Mouse (Mus musculus) heart, embryonic 16.5 days (tissue): ENCODE results near the gene Prm1. TPM values are rescaled to one million over a fixed set of nuclear protein-coding genes. Genes with fewer than 3 reads are reported as not detected.

Source experiments
- ATAC-seq: fragments of 200-750 bp; cut with Nextera tagmentation; replicated peaks from 2 replicates; pipeline ENCODE4 v1.8.0; 2017; ENCODE audit warnings: moderate number of reproducible peaks; ENCODE audit not compliant: insufficient read depth, low FRiP score; ENCODE audit errors: extremely low read depth
- H3K27ac ChIP-seq: fragments of 300-500 bp; sonication (generic); 2 replicates; pipeline ENCODE4 v1.5.1; 2014; ENCODE audit warnings: mild to moderate bottlenecking, low read length, control low read depth, moderate library complexity
- H3K27me3 ChIP-seq: fragments of 300-500 bp; sonication (generic); 2 replicates; pipeline ENCODE4 v1.6.1; 2014; ENCODE audit warnings: low read length, mixed read lengths; ENCODE audit not compliant: control insufficient read depth, insufficient read depth
- H3K36me3 ChIP-seq: fragments of 300-500 bp; sonication (generic); 2 replicates; pipeline ENCODE4 v1.6.1; 2014; ENCODE audit not compliant: control insufficient read depth, insufficient read depth
- H3K4me1 ChIP-seq: fragments of 300-500 bp; sonication (generic); 2 replicates; pipeline ENCODE4 v1.6.1; 2014; ENCODE audit warnings: low read length, mixed read lengths; ENCODE audit not compliant: control insufficient read depth, insufficient read depth
- H3K4me2 ChIP-seq: fragments of 300-500 bp; sonication (generic); 2 replicates; pipeline ENCODE4 v1.6.1; 2014; ENCODE audit warnings: low read depth, mild to moderate bottlenecking, control low read depth, low read length
- H3K4me3 ChIP-seq: fragments of 300-500 bp; sonication (generic); 2 replicates; pipeline ENCODE4 v1.5.1; 2014; ENCODE audit warnings: mild to moderate bottlenecking, control low read depth, low read length
- H3K9ac ChIP-seq: fragments of 300-500 bp; sonication (generic); 2 replicates; pipeline ENCODE4 v1.6.1; 2014; ENCODE audit warnings: low read length, control low read depth
- H3K9me3 ChIP-seq: fragments of 300-500 bp; sonication (generic); replicated peaks from 2 replicates; pipeline ENCODE4 v1.6.1; 2016; ENCODE audit warnings: low read length; ENCODE audit not compliant: control insufficient read depth
- WGBS: fragments of 180-500 bp; shearing (Covaris S2); extraction: QIAGEN DNeasy Blood & Tissue Kit; methylation state at CpG from one replicate; pipeline ENCODE4 v1.1.7; 2014; 5-methylcytosine and 5-hydroxymethylcytosine counted together
- polyA plus RNA-seq: library from polyadenylated mRNA; unstranded; fragments of >200 nt; fragmentation: Nextera tagmentation; extraction: Ambion mirVana; gene quantifications from 2 replicates; pipeline ENCODE4 v1.2.1, GENCODE M21; 2015

The Prm1 gene
- polyA plus RNA-seq, 1 experiment from 2014 or later = 0.58 TPM

DNA sequence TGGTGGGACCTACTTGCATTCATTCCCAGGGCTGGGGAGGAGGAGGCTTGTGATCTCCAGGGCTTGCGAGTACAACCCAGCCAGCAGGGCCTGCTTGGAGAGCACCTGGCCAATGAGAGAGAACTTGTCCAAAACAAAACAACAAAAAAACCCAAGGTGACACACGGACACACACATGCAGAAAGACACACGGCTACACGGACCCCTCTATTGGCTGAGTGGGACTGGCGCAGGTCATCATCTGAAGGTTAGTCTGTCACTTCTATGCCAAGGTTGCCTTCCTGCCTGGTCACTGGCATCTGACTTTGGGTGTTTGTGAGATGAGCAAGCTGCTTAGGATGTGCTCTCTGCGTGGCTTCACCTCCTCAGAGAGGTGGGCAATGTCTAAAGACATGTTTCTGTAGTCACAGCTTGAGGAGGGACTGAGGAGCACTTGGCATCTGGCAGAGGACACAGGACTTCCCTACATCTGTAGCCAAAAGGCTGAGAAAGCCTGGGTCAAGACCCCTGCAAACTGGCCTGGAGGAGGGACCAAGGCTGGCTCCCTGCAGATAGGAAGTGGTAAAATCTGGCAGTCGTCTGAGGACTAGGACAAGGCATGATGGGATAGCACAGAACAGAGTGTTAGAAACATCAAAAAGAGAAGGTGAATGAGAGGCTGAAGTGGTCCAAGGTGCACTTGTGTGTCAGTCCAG lies 22.3 kb upstream of the Prm1 start:
- no peak overlapping the region for H3K9ac ChIP-seq
- peak overlapping the region; percentile 23; the same call in 1 of the 2 replicates for H3K27ac ChIP-seq
- ATAC-seq = no peak
- no peaks in the 10 kb centered on the region for H3K27me3 ChIP-seq
- WGBS = 80% methylated on average over 7 of the region's 7 CpGs
- H3K4me3 ChIP-seq = no peak overlapping the region
- no peaks in the 10 kb centered on the region for H3K36me3 ChIP-seq
- no peaks in the 10 kb centered on the region; the same call in 1 of the 2 replicates for H3K9me3 ChIP-seq
- H3K4me1 ChIP-seq = no peaks in the 10 kb centered on the region
- no peak overlapping the region for H3K4me2 ChIP-seq

DNA sequence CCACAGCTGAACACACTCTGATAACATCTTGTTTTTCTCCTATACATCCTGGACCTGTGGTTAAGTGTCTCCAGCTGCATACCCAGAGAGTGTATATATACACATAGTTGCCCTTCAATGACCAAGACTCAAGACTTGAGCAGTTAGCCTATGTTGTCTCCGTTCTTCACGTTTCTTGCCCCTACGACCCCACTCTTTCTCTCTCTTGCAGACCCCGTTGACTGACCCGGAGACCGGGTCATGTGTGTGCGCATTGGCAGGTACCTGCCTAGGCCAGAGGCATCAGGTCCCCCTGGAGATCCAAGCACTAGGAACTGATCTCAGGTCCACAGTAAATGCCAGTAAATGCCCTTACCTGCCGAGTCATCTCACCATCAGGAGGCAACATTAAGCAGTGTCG lies 21.6 kb upstream of the Prm1 start:
- Histone ChIP-seq H3K27ac (peak overlapping the region; percentile 23; the same call in 1 of the 2 replicates), H3K4me3 (no peak overlapping the region), H3K9me3 (no peaks in the 10 kb centered on the region; the same call in 1 of the 2 replicates), H3K27me3 (no peaks in the 10 kb centered on the region), H3K9ac (no peak overlapping the region), H3K36me3 (no peaks in the 10 kb centered on the region), H3K4me1 (no peaks in the 10 kb centered on the region), H3K4me2 (no peak overlapping the region)
- ATAC-seq = no peak
- 87% methylated on average over 9 of the region's 9 CpGs for WGBS

DNA sequence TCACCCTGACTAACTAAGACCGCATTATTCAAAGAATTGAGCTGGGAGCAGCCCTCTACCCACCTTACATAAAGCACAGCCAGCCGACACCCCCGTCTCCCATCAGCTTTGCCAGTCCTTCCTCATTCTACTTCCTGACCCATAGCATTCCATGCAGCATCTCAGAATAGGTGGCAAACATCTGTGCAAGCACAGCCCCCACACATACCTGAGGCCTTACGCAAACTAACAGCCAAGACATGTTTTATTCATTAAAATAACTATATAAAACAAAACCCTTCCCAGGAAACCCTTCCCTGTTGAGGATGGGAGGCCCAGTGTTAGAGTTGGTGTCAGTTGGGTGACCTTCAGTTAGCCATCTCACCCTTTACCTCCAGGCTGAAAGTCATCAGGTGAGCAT lies 20.2 kb upstream of the Prm1 start:
- ATAC-seq = no peak
- Histone ChIP-seq H3K4me3 (no peak overlapping the region), H3K36me3 (no peaks in the 10 kb centered on the region)

DNA sequence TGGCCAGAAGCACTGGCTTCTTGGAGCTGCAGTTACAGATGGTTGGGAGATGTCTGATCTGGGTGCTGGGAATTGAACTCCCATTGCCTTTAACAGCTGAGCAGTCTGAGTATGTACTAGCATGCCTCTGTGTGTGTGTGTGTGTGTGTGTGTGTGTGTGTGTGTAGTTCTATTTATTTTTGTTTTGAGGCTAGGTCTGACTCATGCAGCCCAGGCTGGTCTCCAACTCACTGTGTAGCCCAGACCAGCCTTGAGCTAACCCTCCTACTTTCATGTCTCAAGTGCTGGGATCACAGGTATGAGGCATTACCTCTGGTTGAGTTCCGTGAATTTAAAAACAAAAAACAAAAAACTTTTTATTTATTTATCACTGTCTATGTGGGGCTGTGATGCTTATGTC lies 18.9 kb upstream of the Prm1 start:
- H3K36me3 ChIP-seq = no peaks in the 10 kb centered on the region
- no peak for ATAC-seq
- H3K4me2 ChIP-seq = no peak overlapping the region
- H3K4me1 ChIP-seq = no peaks in the 10 kb centered on the region
- H3K27ac ChIP-seq = no peak overlapping the region
- H3K9ac ChIP-seq = no peak overlapping the region
- no peak overlapping the region for H3K4me3 ChIP-seq
- 77% methylated on average over 1 of the region's 1 CpGs for WGBS
- H3K9me3 ChIP-seq = no peaks in the 10 kb centered on the region; the same call in 1 of the 2 replicates
- H3K27me3 ChIP-seq = no peaks in the 10 kb centered on the region

More for the DNA sequence above, 20.2 kb upstream of the Prm1 start:
- H3K4me1 ChIP-seq = no peaks in the 10 kb centered on the region
- H3K9me3 ChIP-seq = no peaks in the 10 kb centered on the region; the same call in 1 of the 2 replicates
- no peaks in the 10 kb centered on the region for H3K27me3 ChIP-seq
- H3K4me2 ChIP-seq = no peak overlapping the region
- WGBS = 83% methylated on average over 4 of the region's 4 CpGs
- H3K9ac ChIP-seq = no peak overlapping the region
- H3K27ac ChIP-seq = no peak overlapping the region

DNA sequence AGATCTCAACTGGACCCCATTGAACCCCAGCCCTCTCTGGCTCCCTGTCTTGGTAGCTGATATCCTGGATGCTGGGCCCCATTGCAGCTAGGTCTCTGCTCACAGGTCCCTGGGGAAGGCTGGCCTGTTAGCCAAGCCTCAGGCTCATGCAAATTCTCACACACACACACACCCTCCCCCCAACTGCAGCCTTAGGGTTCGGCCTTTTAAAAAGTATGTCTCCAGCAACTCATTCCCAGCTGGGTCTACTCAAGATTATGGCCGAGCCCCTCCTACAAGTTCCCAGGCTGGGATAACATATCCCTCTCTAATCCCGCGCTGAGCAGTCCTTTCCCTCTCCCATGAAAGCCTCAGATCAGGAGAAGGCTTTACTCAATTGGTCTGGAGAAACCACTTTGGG lies 15.7 kb upstream of the Prm1 start:
- Histone ChIP-seq H3K4me1 (no peaks in the 10 kb centered on the region), H3K27ac (0 out of 2 replicates have a peak overlapping the region, but pooled peaks have one; percentile 52), H3K36me3 (no peaks in the 10 kb centered on the region), H3K9me3 (no peaks in the 10 kb centered on the region; the same call in 1 of the 2 replicates), H3K4me2 (no peak overlapping the region), H3K27me3 (no peaks in the 10 kb centered on the region), H3K4me3 (no peak overlapping the region), H3K9ac (no peak overlapping the region)
- 0 out of 2 replicates have a peak, but pooled peaks have one; percentile 32 for ATAC-seq
- WGBS = 54% methylated on average over 4 of the region's 4 CpGs

DNA sequence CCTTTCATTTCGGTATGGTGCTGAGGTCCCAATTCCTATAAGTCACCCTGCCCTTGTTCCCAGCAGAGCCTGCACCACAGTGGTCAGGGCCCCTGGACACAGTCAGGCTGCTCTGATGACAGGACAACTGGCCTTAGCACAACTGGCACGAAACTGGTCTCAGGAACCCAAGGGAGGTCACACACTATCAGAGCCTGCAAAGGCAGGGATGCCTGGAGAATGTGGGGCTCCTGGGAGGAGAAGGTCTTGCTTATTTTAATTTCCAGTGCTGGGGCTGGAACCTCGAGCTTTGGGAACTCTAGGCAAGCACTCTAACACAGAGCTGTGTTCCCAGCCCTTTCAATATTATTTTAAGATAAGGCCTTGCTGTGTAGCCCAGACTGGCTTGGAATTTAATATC lies 14.3 kb upstream of the Prm1 start:
- H3K27ac ChIP-seq = peak overlapping the region; percentile 49; the same call in 1 of the 2 replicates

DNA sequence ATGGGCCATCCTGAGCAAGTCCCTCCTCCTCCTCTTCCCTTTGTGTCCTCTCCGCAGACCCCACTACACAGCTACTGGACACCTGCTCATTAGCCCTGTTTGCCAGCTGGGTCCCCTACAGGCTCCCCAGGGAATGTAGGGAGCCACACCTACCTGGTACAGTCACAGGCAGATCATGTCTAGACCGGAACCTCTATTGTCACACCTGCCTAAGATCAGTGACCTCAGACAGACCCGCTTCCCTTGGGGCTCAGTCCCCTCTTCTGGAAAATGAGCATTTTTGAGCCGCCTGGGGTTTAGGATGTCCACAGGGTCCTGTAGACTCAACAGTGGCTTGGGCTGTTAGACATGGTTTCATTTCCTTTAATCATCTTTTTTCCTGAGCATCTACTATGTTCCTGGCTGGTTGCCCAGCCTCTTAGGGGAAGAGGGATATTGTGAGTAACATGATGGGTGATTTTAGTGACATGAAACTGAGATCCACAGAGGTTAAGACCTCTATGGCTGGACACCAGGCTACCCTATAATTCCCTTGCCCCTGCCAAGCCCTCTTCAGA lies 13.0 kb upstream of the Prm1 start:
- no peak overlapping the region for H3K9ac ChIP-seq
- H3K27ac ChIP-seq = no peak overlapping the region
- WGBS = 87% methylated on average over 4 of the region's 4 CpGs
- H3K4me3 ChIP-seq = no peak overlapping the region
- no peak overlapping the region for H3K4me2 ChIP-seq
- H3K27me3 ChIP-seq = no peaks in the 10 kb centered on the region
- H3K9me3 ChIP-seq = no peaks in the 10 kb centered on the region; the same call in 1 of the 2 replicates
- no peaks in the 10 kb centered on the region for H3K36me3 ChIP-seq
- peaks cover 4% of the 10 kb centered on the region for H3K4me1 ChIP-seq
- no peak for ATAC-seq

More for the DNA sequence above, 14.3 kb upstream of the Prm1 start:
- H3K36me3 ChIP-seq = no peaks in the 10 kb centered on the region
- H3K9me3 ChIP-seq = no peaks in the 10 kb centered on the region; the same call in 1 of the 2 replicates
- H3K9ac ChIP-seq = no peak overlapping the region
- ATAC-seq = no peak; the same call in 1 of the 2 replicates
- peaks cover under 1% of the 10 kb centered on the region for H3K4me1 ChIP-seq
- no peak overlapping the region for H3K4me2 ChIP-seq
- H3K27me3 ChIP-seq = no peaks in the 10 kb centered on the region
- WGBS = 41% methylated on average over 3 of the region's 3 CpGs
- H3K4me3 ChIP-seq = no peak overlapping the region

DNA sequence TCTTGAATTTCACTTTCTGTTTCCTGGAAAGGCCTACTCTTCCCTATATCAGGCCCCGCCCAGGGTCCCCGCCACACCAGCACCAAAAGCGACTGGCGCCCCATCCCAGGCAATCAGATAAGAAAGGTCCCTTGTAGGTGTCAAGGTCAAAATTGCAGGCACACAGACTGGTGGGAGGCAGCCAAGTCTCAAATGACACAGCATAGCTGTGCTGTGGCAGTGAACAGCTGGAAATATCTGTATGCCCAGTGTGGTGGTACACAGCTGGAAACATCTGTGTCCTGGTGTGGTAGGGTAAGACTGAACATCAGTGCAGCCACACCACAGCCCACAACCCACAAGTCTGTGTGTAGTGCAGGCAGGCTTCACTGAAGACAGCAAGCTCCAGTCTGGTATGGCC lies 9.2 kb upstream of the Prm1 start:
- Histone ChIP-seq H3K36me3 (no peaks in the 10 kb centered on the region), H3K4me1 (peaks cover 9% of the 10 kb centered on the region), H3K27me3 (no peaks in the 10 kb centered on the region), H3K4me3 (no peak overlapping the region), H3K4me2 (no peak overlapping the region), H3K9me3 (no peaks in the 10 kb centered on the region), H3K9ac (no peak overlapping the region), H3K27ac (no peak overlapping the region)
- no peak for ATAC-seq
- 48% methylated on average over 4 of the region's 4 CpGs for WGBS

DNA sequence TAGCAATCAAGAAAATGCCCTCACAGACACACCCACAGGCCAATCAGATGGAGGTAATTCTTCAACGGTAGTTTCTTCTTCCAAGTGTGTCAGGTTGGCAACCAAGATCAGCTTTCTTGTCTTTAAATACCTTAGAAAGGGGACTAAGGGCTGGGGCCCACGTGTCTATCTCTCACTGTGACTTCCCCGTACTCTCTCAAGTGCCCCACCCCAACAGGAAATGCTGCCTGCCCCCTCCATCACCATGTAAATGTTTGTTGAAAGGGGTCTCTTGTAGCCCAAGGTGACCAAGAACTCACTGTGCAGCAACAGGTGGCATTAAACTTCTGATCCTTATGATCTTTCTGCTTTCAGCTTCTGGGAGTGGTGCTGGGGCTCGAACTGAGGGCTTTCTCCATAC lies 8.1 kb upstream of the Prm1 start:
- no peak overlapping the region for H3K4me3 ChIP-seq
- peaks cover 9% of the 10 kb centered on the region for H3K4me1 ChIP-seq
- no peaks in the 10 kb centered on the region for H3K27me3 ChIP-seq
- no peak for ATAC-seq
- no peak overlapping the region for H3K9ac ChIP-seq
- H3K27ac ChIP-seq = no peak overlapping the region
- H3K9me3 ChIP-seq = no peaks in the 10 kb centered on the region
- H3K4me2 ChIP-seq = no peak overlapping the region
- 75% methylated on average over 4 of the region's 4 CpGs for WGBS
- no peaks in the 10 kb centered on the region for H3K36me3 ChIP-seq
